Mouse (Mus musculus): ENCODE results near the gene Eef1a1. TPM values are rescaled to one million over a fixed set of nuclear protein-coding genes. Genes with fewer than 3 reads are reported as not detected.
"Not testable (repeated sequence)": the region's sequence is repeated elsewhere in the genome, so short reads cannot be mapped to it uniquely, and the experiment has no call there.

Eef1a1 gene
- polyA plus RNA-seq, 1 experiment from 2014 or later = 1,954 TPM

- peak overlapping the region; percentile 79 for H3K4me2 ChIP-seq (replicated peaks; ENCODE audit: low read depth)
- no peak for TF ChIP-seq CTCF (IDR thresholded peaks at IDR 0.05; ENCODE audit: low read depth)
- no peaks in the 10 kb centered on the region for H3K9me3 ChIP-seq (ENCODE audit: control insufficient read depth)
- no peaks in the 10 kb centered on the region for H3K27me3 ChIP-seq (replicated peaks; ENCODE audit: control insufficient read depth, insufficient read depth, low read length)
- H3K36me3 ChIP-seq (ENCODE audit: control insufficient read depth, insufficient read depth) = no peaks in the 10 kb centered on the region
- WGBS = 3% methylated on average over 40 of the region's 40 CpGs
- H3K4me3 ChIP-seq (ENCODE audit: low read depth, low read length) = peak overlapping the region; percentile 36
- H3K27ac ChIP-seq (ENCODE audit: low read depth, low read length) = peak overlapping the region; percentile 68
- H3K9ac ChIP-seq (ENCODE audit: low read depth, low read length) = peak overlapping the region; percentile 38
- H3K4me1 ChIP-seq (replicated peaks; ENCODE audit: control insufficient read depth, insufficient read depth, low read length) = no peaks in the 10 kb centered on the region
- ATAC-seq = peak; percentile 81
These were observed 32.0 kb upstream of the Eef1a1 start for GRCm38 (mm10) chr9:78520780-78521601.

- ATAC-seq = peak; percentile 82
- WGBS = 4% methylated on average over 15 of the region's 15 CpGs
- peak overlapping the region; percentile 38; the same call in 1 of the 2 replicates for H3K9ac ChIP-seq (ENCODE audit: low read depth, low read length)
- no peaks in the 10 kb centered on the region for H3K36me3 ChIP-seq (ENCODE audit: control insufficient read depth, insufficient read depth)
- H3K4me3 ChIP-seq (ENCODE audit: low read depth, low read length) = peak overlapping the region; percentile 36
- H3K27ac ChIP-seq (ENCODE audit: low read depth, low read length) = peak overlapping the region; percentile 68
- H3K9me3 ChIP-seq (ENCODE audit: control insufficient read depth) = no peaks in the 10 kb centered on the region
- H3K4me1 ChIP-seq (replicated peaks; ENCODE audit: control insufficient read depth, insufficient read depth, low read length) = no peaks in the 10 kb centered on the region
- no peaks in the 10 kb centered on the region for H3K27me3 ChIP-seq (replicated peaks; ENCODE audit: control insufficient read depth, insufficient read depth, low read length)
- no peak for TF ChIP-seq CTCF (IDR thresholded peaks at IDR 0.05; ENCODE audit: low read depth)
- H3K4me2 ChIP-seq (replicated peaks; ENCODE audit: low read depth) = peak overlapping the region; percentile 79
These were observed 31.3 kb upstream of the Eef1a1 start for GRCm38 (mm10) chr9:78520127-78520779.

- not testable (repeated sequence) for H3K4me3 ChIP-seq (ENCODE audit: low read depth, low read length); H3K4me1 ChIP-seq (replicated peaks; ENCODE audit: control insufficient read depth, insufficient read depth, low read length); ATAC-seq; H3K27ac ChIP-seq (ENCODE audit: low read depth, low read length); H3K27me3 ChIP-seq (replicated peaks; ENCODE audit: control insufficient read depth, insufficient read depth, low read length); H3K4me2 ChIP-seq (replicated peaks; ENCODE audit: low read depth); H3K9ac ChIP-seq (ENCODE audit: low read depth, low read length); H3K36me3 ChIP-seq (ENCODE audit: control insufficient read depth, insufficient read depth); H3K9me3 ChIP-seq (ENCODE audit: control insufficient read depth)
- 75% methylated on average over 3 of the region's 3 CpGs for WGBS
These were observed 28.3 kb upstream of the Eef1a1 start for GRCm38 (mm10) chr9:78517237-78517636.

DNA sequence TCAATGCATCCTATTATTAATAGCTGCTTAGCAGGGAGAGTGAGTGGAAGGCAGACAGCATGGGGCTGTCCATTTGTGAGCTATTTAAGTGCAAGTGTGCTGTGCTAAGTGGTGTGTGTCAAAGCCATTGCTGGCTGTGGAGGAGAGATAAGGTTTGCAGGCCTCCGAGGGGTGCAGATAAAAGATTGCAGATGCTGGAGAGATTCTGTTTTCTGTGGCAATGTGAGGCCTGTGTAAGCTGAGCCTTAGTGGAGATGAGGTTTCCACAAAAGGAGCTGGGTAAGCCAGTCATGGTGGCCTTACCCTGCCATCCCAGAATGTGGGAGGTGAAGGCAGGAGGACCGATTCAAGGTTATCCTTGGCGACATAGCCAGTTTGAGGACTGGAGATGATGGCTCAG, 27.2 kb upstream of the Eef1a1 start:
- H3K27me3 ChIP-seq (replicated peaks; ENCODE audit: control insufficient read depth, insufficient read depth, low read length) = no peaks in the 10 kb centered on the region
- no peak for ATAC-seq
- no peak overlapping the region for H3K4me3 ChIP-seq (ENCODE audit: low read depth, low read length)
- H3K27ac ChIP-seq (ENCODE audit: low read depth, low read length) = no peak overlapping the region; the same call in 1 of the 2 replicates
- no peaks in the 10 kb centered on the region for H3K36me3 ChIP-seq (ENCODE audit: control insufficient read depth, insufficient read depth)
- H3K9ac ChIP-seq (ENCODE audit: low read depth, low read length) = no peak overlapping the region
- no peak overlapping the region for H3K4me2 ChIP-seq (replicated peaks; ENCODE audit: low read depth)
- H3K4me1 ChIP-seq (replicated peaks; ENCODE audit: control insufficient read depth, insufficient read depth, low read length) = no peaks in the 10 kb centered on the region
- 60% methylated on average over 3 of the region's 3 CpGs for WGBS
- no peak for TF ChIP-seq CTCF (IDR thresholded peaks at IDR 0.05; ENCODE audit: low read depth)
- no peaks in the 10 kb centered on the region for H3K9me3 ChIP-seq (ENCODE audit: control insufficient read depth)

DNA sequence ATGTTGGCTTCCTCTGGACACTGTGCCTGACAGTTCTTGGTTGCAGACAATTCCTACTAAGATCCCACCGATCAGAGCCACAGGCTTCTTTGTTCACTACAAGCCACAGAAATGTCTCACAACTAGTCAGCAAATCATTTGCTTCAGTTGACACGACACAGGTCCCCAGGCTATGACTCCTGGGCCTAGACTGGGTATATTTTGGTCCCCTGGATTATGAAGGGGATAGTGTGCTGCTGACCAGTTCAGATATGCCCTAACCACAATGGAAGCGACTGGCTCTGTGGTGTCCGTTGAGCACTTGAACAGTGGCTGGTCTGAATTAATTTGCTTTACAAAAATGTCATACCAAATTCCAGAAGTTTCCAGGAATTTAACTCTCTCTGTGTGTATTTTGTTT, 25.7 kb upstream of the Eef1a1 start:
- H3K4me1 ChIP-seq (replicated peaks; ENCODE audit: control insufficient read depth, insufficient read depth, low read length) = no peaks in the 10 kb centered on the region
- H3K4me2 ChIP-seq (replicated peaks; ENCODE audit: low read depth) = no peak overlapping the region
- no peak overlapping the region for H3K9ac ChIP-seq (ENCODE audit: low read depth, low read length)
- 88% methylated on average over 4 of the region's 4 CpGs for WGBS
- ATAC-seq = no peak
- H3K27ac ChIP-seq (ENCODE audit: low read depth, low read length) = no peak overlapping the region
- no peak overlapping the region for H3K4me3 ChIP-seq (ENCODE audit: low read depth, low read length)
- no peaks in the 10 kb centered on the region for H3K9me3 ChIP-seq (ENCODE audit: control insufficient read depth)
- no peaks in the 10 kb centered on the region for H3K36me3 ChIP-seq (ENCODE audit: control insufficient read depth, insufficient read depth)
- no peak for TF ChIP-seq CTCF (IDR thresholded peaks at IDR 0.05; ENCODE audit: low read depth)
- H3K27me3 ChIP-seq (replicated peaks; ENCODE audit: control insufficient read depth, insufficient read depth, low read length) = no peaks in the 10 kb centered on the region

- H3K36me3 ChIP-seq (ENCODE audit: control insufficient read depth, insufficient read depth) = no peaks in the 10 kb centered on the region
- H3K27ac ChIP-seq (ENCODE audit: low read depth, low read length) = 0 out of 2 replicates have a peak overlapping the region, but pooled peaks have one; percentile 23
- H3K9ac ChIP-seq (ENCODE audit: low read depth, low read length) = no peak overlapping the region
- H3K4me3 ChIP-seq (ENCODE audit: low read depth, low read length) = no peak overlapping the region
- 62% methylated on average over 6 of the region's 6 CpGs for WGBS
- no peaks in the 10 kb centered on the region for H3K4me1 ChIP-seq (replicated peaks; ENCODE audit: control insufficient read depth, insufficient read depth, low read length)
- ATAC-seq = no peak
- H3K9me3 ChIP-seq (ENCODE audit: control insufficient read depth) = no peaks in the 10 kb centered on the region
- H3K4me2 ChIP-seq (replicated peaks; ENCODE audit: low read depth) = no peak overlapping the region
- TF ChIP-seq CTCF (IDR thresholded peaks at IDR 0.05; ENCODE audit: low read depth) = no peak
- no peaks in the 10 kb centered on the region for H3K27me3 ChIP-seq (replicated peaks; ENCODE audit: control insufficient read depth, insufficient read depth, low read length)
These were observed 25.0 kb upstream of the Eef1a1 start for GRCm38 (mm10) chr9:78513776-78514500.

Measured in intestine, postnatal 0 days (tissue).